Mouse (Mus musculus): ENCODE results near the gene Vars. TPM values are rescaled to one million over a fixed set of nuclear protein-coding genes. Genes with fewer than 3 reads are reported as not detected.
"Not testable (repeated sequence)": the region's sequence is repeated elsewhere in the genome, so short reads cannot be mapped to it uniquely, and the experiment has no call there.

Gene Vars
- polyA plus RNA-seq, 1 experiment, result 261 TPM

DNA sequence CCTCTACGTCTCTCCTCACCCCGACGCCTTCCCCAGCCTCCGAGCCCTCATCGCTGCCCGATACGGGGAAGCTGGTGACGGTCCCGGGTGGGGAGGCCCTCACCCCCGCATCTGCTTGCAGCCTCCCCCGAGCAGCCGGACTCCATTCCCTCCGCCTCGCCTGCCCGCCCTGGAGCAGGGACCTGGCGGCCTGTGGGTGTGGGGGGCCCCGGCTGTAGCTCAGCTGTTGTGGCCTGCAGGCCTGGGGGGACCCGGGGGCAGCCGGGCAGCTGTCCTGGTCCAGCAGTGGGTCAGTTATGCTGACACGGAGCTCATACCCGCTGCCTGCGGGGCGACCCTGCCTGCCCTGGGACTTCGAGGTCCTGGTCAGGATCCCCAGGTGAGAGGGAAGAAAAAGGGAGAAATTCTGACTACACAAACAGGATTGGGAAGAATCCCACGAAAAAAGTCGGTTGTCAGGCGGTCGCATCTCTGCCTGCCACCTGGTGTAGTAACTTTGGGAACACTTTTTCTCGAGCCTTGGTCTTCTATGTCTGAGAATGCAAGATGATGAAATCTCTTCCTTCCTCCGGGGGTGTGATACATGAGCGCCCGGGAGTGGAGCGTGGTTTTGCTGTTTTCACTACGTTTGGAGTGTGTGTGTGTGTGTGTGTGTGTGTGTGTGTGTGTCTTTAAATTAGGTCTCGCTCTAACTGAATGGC is 815 bp downstream of the Vars start:
- Histone ChIP-seq H3K36me3 (ENCODE audit: control insufficient read depth, insufficient read depth, low read length) (peaks cover 3% of the 10 kb centered on the region), H3K27ac (ENCODE audit: control insufficient read depth, insufficient read depth, low read depth, low read length) (peak overlapping the region; percentile 94), H3K4me1 (ENCODE audit: control insufficient read depth, insufficient read depth, low read length) (peaks cover 13% of the 10 kb centered on the region), H3K4me3 (ENCODE audit: control insufficient read depth, low read depth, low read length) (peak overlapping the region; percentile 94), H3K27me3 (ENCODE audit: control insufficient read depth, insufficient read depth, low read length) (no peaks in the 10 kb centered on the region)
- TF ChIP-seq CTCF (IDR thresholded peaks at IDR 0.05; ENCODE audit: control insufficient read depth, insufficient read depth, insufficient replicate concordance, low read depth, low read length) (no peak), POLR2A (IDR thresholded peaks at IDR 0.05; ENCODE audit: control insufficient read depth, low read depth, low read length) (no peak)

DNA sequence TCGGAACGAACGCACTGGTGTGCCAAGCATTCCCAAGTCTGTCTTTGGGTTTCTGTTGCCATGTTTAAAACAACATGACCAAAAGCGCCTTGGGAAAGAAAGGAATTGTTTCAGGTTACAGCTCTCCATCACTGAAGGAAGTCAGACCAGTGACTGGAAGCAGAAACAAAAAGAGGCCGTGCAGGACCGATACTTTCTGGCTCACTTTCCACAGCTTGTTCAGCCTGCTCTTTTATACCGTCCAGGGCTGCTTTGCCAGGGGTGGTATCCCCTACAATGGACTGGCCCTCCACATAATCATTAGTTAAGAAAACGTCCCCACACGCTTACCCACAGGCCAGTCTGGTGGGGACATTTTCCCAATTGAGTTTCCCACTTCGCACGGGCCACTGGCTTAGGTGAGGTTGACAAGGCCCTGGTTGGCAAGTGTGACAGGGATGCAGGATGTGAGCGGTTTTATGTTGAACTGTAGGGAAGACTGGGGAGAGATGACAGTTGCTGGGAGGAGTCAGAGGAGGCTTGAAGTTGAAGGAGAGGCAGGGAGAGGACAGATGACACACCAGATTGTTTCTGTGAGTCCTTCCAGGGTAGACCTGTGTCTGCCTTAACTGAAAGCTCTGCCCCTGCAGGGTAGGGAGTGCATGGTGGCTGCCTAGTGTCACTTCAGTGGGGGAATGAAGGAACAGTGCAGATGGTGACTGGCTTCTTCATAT is 1.5 kb downstream of the Vars start:
- peak overlapping the region; percentile 94 for H3K4me3 ChIP-seq (ENCODE audit: control insufficient read depth, low read depth, low read length)
- no peaks in the 10 kb centered on the region for H3K27me3 ChIP-seq (ENCODE audit: control insufficient read depth, insufficient read depth, low read length)
- peaks cover 13% of the 10 kb centered on the region for H3K4me1 ChIP-seq (ENCODE audit: control insufficient read depth, insufficient read depth, low read length)
- H3K27ac ChIP-seq (ENCODE audit: control insufficient read depth, insufficient read depth, low read depth, low read length), result peak overlapping the region; percentile 94
- TF ChIP-seq POLR2A (IDR thresholded peaks at IDR 0.05; ENCODE audit: control insufficient read depth, low read depth, low read length) (no peak), CTCF (IDR thresholded peaks at IDR 0.05; ENCODE audit: control insufficient read depth, insufficient read depth, insufficient replicate concordance, low read depth, low read length) (no peak)
- peaks cover 3% of the 10 kb centered on the region for H3K36me3 ChIP-seq (ENCODE audit: control insufficient read depth, insufficient read depth, low read length)

DNA sequence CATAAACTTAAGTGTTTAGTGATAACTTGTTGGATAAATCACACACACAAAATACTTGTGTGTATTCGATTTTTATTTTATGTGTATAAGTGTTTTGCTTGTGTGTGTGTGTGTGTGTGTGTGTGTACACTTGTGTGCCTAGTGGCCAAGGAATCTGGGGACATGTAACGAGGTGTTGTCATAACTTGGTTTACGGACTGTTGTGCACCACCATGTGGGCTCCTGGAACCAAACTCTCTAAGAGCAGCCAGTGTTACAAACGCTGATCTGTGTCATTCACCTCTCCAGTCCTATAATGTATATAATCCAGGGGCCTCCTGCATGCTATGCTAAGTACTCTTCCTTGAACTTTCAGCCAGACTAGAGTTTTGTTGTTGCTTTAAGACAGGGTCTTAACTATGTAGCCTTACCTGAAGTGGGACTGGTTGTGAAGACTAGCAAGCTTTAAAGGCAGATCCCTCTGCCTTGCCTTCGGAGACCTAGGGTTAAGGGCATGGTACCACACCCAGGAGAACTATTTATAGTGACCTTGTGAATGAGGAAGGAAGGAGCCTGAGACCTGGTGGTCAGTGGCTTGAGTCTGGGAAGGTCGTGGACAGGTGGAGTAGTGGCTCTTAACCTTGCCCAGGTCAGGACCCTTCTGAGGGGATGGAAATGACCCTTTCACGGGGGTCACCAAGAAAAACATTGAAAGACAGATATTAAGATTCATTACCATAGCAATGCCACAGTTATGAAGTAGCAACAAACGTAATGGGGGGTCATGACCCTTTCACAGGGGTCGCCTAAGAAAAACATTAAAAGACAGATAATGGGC is 2.4 kb downstream of the Vars start:
- Histone ChIP-seq H3K4me3 (ENCODE audit: control insufficient read depth, low read depth, low read length) (0 out of 2 replicates have a peak overlapping the region, but pooled peaks have one; percentile 12), H3K27me3 (ENCODE audit: control insufficient read depth, insufficient read depth, low read length) (no peaks in the 10 kb centered on the region), H3K27ac (ENCODE audit: control insufficient read depth, insufficient read depth, low read depth, low read length) (no peak overlapping the region), H3K36me3 (ENCODE audit: control insufficient read depth, insufficient read depth, low read length) (peaks cover 3% of the 10 kb centered on the region), H3K4me1 (ENCODE audit: control insufficient read depth, insufficient read depth, low read length) (peaks cover 13% of the 10 kb centered on the region)
- TF ChIP-seq CTCF (IDR thresholded peaks at IDR 0.05; ENCODE audit: control insufficient read depth, insufficient read depth, insufficient replicate concordance, low read depth, low read length) (no peak), POLR2A (IDR thresholded peaks at IDR 0.05; ENCODE audit: control insufficient read depth, low read depth, low read length) (no peak)

DNA sequence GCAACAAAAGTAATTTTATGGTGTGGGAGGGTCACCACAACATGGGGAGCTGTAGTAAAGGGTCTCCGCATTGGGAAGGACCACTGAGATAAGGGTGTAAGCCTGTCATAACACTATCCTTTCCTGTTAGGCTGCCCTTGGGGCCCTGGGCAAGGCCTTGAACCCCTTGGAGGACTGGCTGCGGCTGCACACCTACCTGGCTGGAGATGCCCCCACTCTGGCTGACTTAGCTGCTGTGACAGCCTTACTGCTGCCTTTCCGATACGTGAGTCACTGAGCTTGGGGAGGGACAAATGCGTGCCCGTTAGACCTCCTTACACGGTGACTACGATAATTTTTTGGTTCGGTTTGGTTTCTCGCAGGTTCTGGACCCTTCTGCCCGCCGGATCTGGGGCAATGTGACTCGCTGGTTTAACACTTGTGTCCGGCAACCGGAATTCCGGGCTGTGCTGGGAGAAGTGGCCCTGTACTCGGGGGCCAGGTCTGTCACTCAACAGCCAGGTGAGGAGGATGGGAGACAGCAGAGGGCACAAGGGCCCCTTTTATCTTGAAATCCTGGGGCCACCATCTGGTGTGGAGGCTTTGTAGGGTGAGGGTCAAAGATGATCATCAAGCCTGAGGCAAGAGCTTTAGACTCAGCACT is 3.4 kb downstream of the Vars start:
- Histone ChIP-seq H3K27me3 (ENCODE audit: control insufficient read depth, insufficient read depth, low read length) (no peaks in the 10 kb centered on the region), H3K36me3 (ENCODE audit: control insufficient read depth, insufficient read depth, low read length) (peaks cover 3% of the 10 kb centered on the region), H3K27ac (ENCODE audit: control insufficient read depth, insufficient read depth, low read depth, low read length) (no peak overlapping the region), H3K4me3 (ENCODE audit: control insufficient read depth, low read depth, low read length) (no peak overlapping the region), H3K4me1 (ENCODE audit: control insufficient read depth, insufficient read depth, low read length) (peaks cover 13% of the 10 kb centered on the region)
- TF ChIP-seq CTCF (IDR thresholded peaks at IDR 0.05; ENCODE audit: control insufficient read depth, insufficient read depth, insufficient replicate concordance, low read depth, low read length) (no peak), POLR2A (IDR thresholded peaks at IDR 0.05; ENCODE audit: control insufficient read depth, low read depth, low read length) (no peak)

DNA sequence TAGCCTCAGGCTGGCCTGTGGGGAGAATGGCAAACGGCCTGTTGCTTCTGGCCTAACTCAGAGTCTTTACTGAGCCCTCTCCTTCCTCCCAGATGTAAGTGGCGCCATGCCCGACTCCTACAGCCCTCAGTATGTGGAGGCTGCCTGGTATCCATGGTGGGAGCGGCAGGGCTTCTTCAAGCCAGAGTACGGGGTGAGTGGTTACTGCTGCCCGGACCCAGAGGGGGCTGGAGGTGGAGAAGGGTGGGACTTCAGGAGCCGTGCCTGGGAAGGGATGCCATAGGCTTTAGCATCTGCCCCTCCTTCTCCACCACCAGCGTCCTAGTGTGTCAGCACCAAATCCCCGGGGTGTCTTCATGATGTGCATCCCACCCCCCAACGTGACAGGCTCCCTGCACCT is 4.4 kb downstream of the Vars start:
- Histone ChIP-seq H3K4me1 (ENCODE audit: control insufficient read depth, insufficient read depth, low read length) (peaks cover 11% of the 10 kb centered on the region), H3K36me3 (ENCODE audit: control insufficient read depth, insufficient read depth, low read length) (peaks cover 3% of the 10 kb centered on the region), H3K27me3 (ENCODE audit: control insufficient read depth, insufficient read depth, low read length) (no peaks in the 10 kb centered on the region), H3K27ac (ENCODE audit: control insufficient read depth, insufficient read depth, low read depth, low read length) (no peak overlapping the region), H3K4me3 (ENCODE audit: control insufficient read depth, low read depth, low read length) (no peak overlapping the region)
- no peak for TF ChIP-seq CTCF (IDR thresholded peaks at IDR 0.05; ENCODE audit: control insufficient read depth, insufficient read depth, insufficient replicate concordance, low read depth, low read length)
- TF ChIP-seq POLR2A (IDR thresholded peaks at IDR 0.05; ENCODE audit: control insufficient read depth, low read depth, low read length), result no peak

DNA sequence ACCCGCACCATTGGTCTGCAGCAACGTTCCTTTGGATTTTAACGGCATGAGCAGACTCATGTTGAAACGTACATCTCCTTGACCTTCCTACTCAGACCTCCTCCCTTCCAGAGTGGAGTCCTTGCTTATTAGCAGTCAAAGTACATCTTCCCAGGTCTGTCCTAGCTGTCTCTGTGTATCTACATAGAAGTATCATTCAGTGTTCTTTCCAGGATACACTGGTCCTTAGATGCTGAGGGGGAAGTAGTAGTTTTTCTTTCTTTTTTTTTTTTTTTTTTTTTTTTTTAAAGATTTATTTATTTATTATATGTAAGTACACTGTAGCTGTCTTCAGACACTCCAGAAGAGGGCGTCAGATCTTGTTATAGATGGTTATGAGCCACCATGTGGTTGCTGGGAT is 5.1 kb downstream of the Vars start:
- not testable (repeated sequence) for H3K36me3 ChIP-seq (ENCODE audit: control insufficient read depth, insufficient read depth, low read length); H3K27ac ChIP-seq (ENCODE audit: control insufficient read depth, insufficient read depth, low read depth, low read length); H3K27me3 ChIP-seq (ENCODE audit: control insufficient read depth, insufficient read depth, low read length); H3K4me3 ChIP-seq (ENCODE audit: control insufficient read depth, low read depth, low read length)
- peaks cover 11% of the 10 kb centered on the region for H3K4me1 ChIP-seq (ENCODE audit: control insufficient read depth, insufficient read depth, low read length)
